Mouse (Mus musculus) hindbrain, embryonic 15.5 days (tissue): ENCODE data around the gene Pex10. TPM values are rescaled to one million over a fixed set of nuclear protein-coding genes. Genes with fewer than 3 reads are reported as not detected.

Experiments
- ATAC-seq: fragments of 200-750 bp; cut with Nextera tagmentation; 2 replicates; pipeline ENCODE4 v1.8.0; 2017; ENCODE audit warnings: low read depth, moderate number of reproducible peaks, moderate TSS enrichment; ENCODE audit not compliant: low FRiP score
- H3K27ac ChIP-seq: fragments of 300-500 bp; sonication (generic); replicated peaks from 2 replicates; pipeline ENCODE4 v1.5.1; 2015; ENCODE audit warnings: mild to moderate bottlenecking, inconsistent platforms
- H3K27me3 ChIP-seq: fragments of 300-500 bp; sonication (generic); 2 replicates; pipeline ENCODE4 v1.6.1; 2015; ENCODE audit warnings: control low read depth, inconsistent platforms
- H3K36me3 ChIP-seq: fragments of 300-500 bp; sonication (generic); 2 replicates; pipeline ENCODE4 v1.6.1; 2015; ENCODE audit warnings: control low read depth, inconsistent platforms
- H3K4me1 ChIP-seq: fragments of 300-500 bp; sonication (generic); replicated peaks from 2 replicates; pipeline ENCODE4 v1.6.1; 2015; ENCODE audit warnings: control low read depth, inconsistent platforms
- H3K4me2 ChIP-seq: fragments of 300-500 bp; sonication (generic); 2 replicates; pipeline ENCODE4 v1.6.1; 2015; ENCODE audit warnings: moderate library complexity, mild to moderate bottlenecking, inconsistent platforms
- H3K4me3 ChIP-seq: fragments of 300-500 bp; sonication (generic); 2 replicates; pipeline ENCODE4 v1.5.1; 2015; ENCODE audit warnings: mild to moderate bottlenecking, inconsistent platforms
- H3K9ac ChIP-seq: fragments of 300-500 bp; sonication (generic); 2 replicates; pipeline ENCODE4 v1.6.1; 2015; ENCODE audit warnings: inconsistent platforms
- H3K9me3 ChIP-seq: fragments of 300-500 bp; sonication (generic); 2 replicates; pipeline ENCODE4 v1.6.1; 2016; ENCODE audit warnings: control low read depth, inconsistent platforms
- WGBS: fragments of 180-500 bp; shearing (Covaris S2); methylation state at CpG from one replicate; pipeline ENCODE4 v1.1.7; 2015; 5-methylcytosine and 5-hydroxymethylcytosine counted together
- polyA plus RNA-seq: library from polyadenylated mRNA; unstranded; fragments of >200 nt; fragmentation: Nextera tagmentation; extraction: Ambion mirVana; gene quantifications from 2 replicates; pipeline ENCODE4 v1.2.1, GENCODE M21; 2015

Gene Pex10
- polyA plus RNA-seq, 1 experiment from 2014 or later: 22.3 TPM

GRCm38 (mm10) chr4:155097452-155097851 lies 30.6 kb downstream of the Pex10 start:
- no peak for ATAC-seq
- no peaks in the 10 kb centered on the region for H3K9me3 ChIP-seq
- H3K36me3 ChIP-seq: no peaks in the 10 kb centered on the region
- H3K4me3 ChIP-seq: no peak overlapping the region
- no peak overlapping the region for H3K9ac ChIP-seq
- H3K4me2 ChIP-seq: no peak overlapping the region
- peaks cover 5% of the 10 kb centered on the region; the same call in 1 of the 2 replicates for H3K4me1 ChIP-seq
- WGBS: 89% methylated on average over 6 of the region's 6 CpGs
- H3K27me3 ChIP-seq: no peaks in the 10 kb centered on the region
- H3K27ac ChIP-seq: no peak overlapping the region

- ATAC-seq: no peak
Measured at GRCm38 (mm10) chr4:155098572-155098971, 31.8 kb downstream of the Pex10 start.

GRCm38 (mm10) chr4:155107886-155108285 lies 41.1 kb downstream of the Pex10 start:
- Histone ChIP-seq H3K9ac (no peak overlapping the region), H3K36me3 (no peaks in the 10 kb centered on the region), H3K4me1 (no peaks in the 10 kb centered on the region), H3K4me3 (no peak overlapping the region), H3K4me2 (no peak overlapping the region), H3K27me3 (no peaks in the 10 kb centered on the region), H3K27ac (no peak overlapping the region), H3K9me3 (no peaks in the 10 kb centered on the region)
- ATAC-seq: no peak
- 90% methylated on average over 4 of the region's 4 CpGs for WGBS

More at GRCm38 (mm10) chr4:155098572-155098971, 31.8 kb downstream of the Pex10 start:
- Histone ChIP-seq H3K4me1 (peaks cover 5% of the 10 kb centered on the region; the same call in 1 of the 2 replicates), H3K9ac (no peak overlapping the region), H3K27ac (no peak overlapping the region), H3K4me3 (no peak overlapping the region), H3K36me3 (no peaks in the 10 kb centered on the region), H3K9me3 (no peaks in the 10 kb centered on the region), H3K4me2 (no peak overlapping the region), H3K27me3 (no peaks in the 10 kb centered on the region)
- WGBS: 80% methylated on average over 4 of the region's 4 CpGs

- 89% methylated on average over 5 of the region's 5 CpGs for WGBS
- no peaks in the 10 kb centered on the region for H3K36me3 ChIP-seq
- H3K27ac ChIP-seq: no peak overlapping the region
- H3K4me3 ChIP-seq: no peak overlapping the region
- no peak overlapping the region for H3K4me2 ChIP-seq
- ATAC-seq: no peak
- no peaks in the 10 kb centered on the region for H3K4me1 ChIP-seq
- no peak overlapping the region for H3K9ac ChIP-seq
- H3K9me3 ChIP-seq: no peaks in the 10 kb centered on the region
- H3K27me3 ChIP-seq: no peaks in the 10 kb centered on the region
Measured at GRCm38 (mm10) chr4:155109471-155109870, 42.7 kb downstream of the Pex10 start.

GRCm38 (mm10) chr4:155113766-155114410 lies 47.1 kb downstream of the Pex10 start:
- H3K4me1 ChIP-seq: no peaks in the 10 kb centered on the region; the same call in 1 of the 2 replicates
- no peaks in the 10 kb centered on the region for H3K27me3 ChIP-seq
- H3K4me3 ChIP-seq: no peak overlapping the region
- H3K36me3 ChIP-seq: no peaks in the 10 kb centered on the region
- ATAC-seq: no peak
- WGBS: 51% methylated on average over 8 of the region's 8 CpGs
- H3K27ac ChIP-seq: no peak overlapping the region
- H3K9ac ChIP-seq: no peak overlapping the region
- H3K4me2 ChIP-seq: no peak overlapping the region
- no peaks in the 10 kb centered on the region for H3K9me3 ChIP-seq

GRCm38 (mm10) chr4:155116607-155117006 lies 49.8 kb downstream of the Pex10 start:
- H3K9ac ChIP-seq: no peak overlapping the region
- no peak overlapping the region for H3K4me3 ChIP-seq
- H3K4me1 ChIP-seq: peaks cover 4% of the 10 kb centered on the region; the same call in 1 of the 2 replicates
- H3K36me3 ChIP-seq: no peaks in the 10 kb centered on the region
- H3K9me3 ChIP-seq: no peaks in the 10 kb centered on the region
- H3K4me2 ChIP-seq: no peak overlapping the region
- ATAC-seq: no peak
- no peaks in the 10 kb centered on the region for H3K27me3 ChIP-seq
- 81% methylated on average over 4 of the region's 4 CpGs for WGBS
- no peak overlapping the region for H3K27ac ChIP-seq

- Histone ChIP-seq H3K4me3 (no peak overlapping the region), H3K9ac (no peak overlapping the region), H3K27ac (no peak overlapping the region), H3K27me3 (no peaks in the 10 kb centered on the region), H3K36me3 (no peaks in the 10 kb centered on the region), H3K4me1 (peaks cover 9% of the 10 kb centered on the region), H3K9me3 (no peaks in the 10 kb centered on the region), H3K4me2 (no peak overlapping the region)
- ATAC-seq: no peak
- WGBS: 75% methylated on average over 6 of the region's 6 CpGs
Measured at GRCm38 (mm10) chr4:155117396-155117978, 50.7 kb downstream of the Pex10 start.

- no peaks in the 10 kb centered on the region for H3K27me3 ChIP-seq
- peaks cover 17% of the 10 kb centered on the region for H3K4me1 ChIP-seq
- H3K9me3 ChIP-seq: no peaks in the 10 kb centered on the region
- no peak overlapping the region for H3K9ac ChIP-seq
- H3K4me2 ChIP-seq: no peak overlapping the region
- WGBS: 53% methylated on average over 10 of the region's 10 CpGs
- no peak overlapping the region for H3K27ac ChIP-seq
- no peaks in the 10 kb centered on the region for H3K36me3 ChIP-seq
- ATAC-seq: no peak
- no peak overlapping the region for H3K4me3 ChIP-seq
Measured at GRCm38 (mm10) chr4:155118278-155118677, 51.5 kb downstream of the Pex10 start.

GRCm38 (mm10) chr4:155120038-155120437 lies 53.2 kb downstream of the Pex10 start:
- no peak overlapping the region for H3K4me2 ChIP-seq
- peaks cover 23% of the 10 kb centered on the region for H3K4me1 ChIP-seq
- WGBS: 88% methylated on average over 7 of the region's 7 CpGs
- H3K4me3 ChIP-seq: no peak overlapping the region
- no peak overlapping the region for H3K9ac ChIP-seq
- H3K27me3 ChIP-seq: no peaks in the 10 kb centered on the region
- H3K27ac ChIP-seq: no peak overlapping the region
- no peaks in the 10 kb centered on the region for H3K9me3 ChIP-seq
- H3K36me3 ChIP-seq: no peaks in the 10 kb centered on the region
- ATAC-seq: no peak

GRCm38 (mm10) chr4:155120583-155120982 lies 53.8 kb downstream of the Pex10 start:
- no peaks in the 10 kb centered on the region for H3K27me3 ChIP-seq
- no peak overlapping the region for H3K9ac ChIP-seq
- H3K4me1 ChIP-seq: peaks cover 23% of the 10 kb centered on the region
- ATAC-seq: no peak
- H3K9me3 ChIP-seq: no peaks in the 10 kb centered on the region
- 85% methylated on average over 5 of the region's 5 CpGs for WGBS
- no peaks in the 10 kb centered on the region for H3K36me3 ChIP-seq
- no peak overlapping the region for H3K4me2 ChIP-seq
- H3K27ac ChIP-seq: no peak overlapping the region
- no peak overlapping the region for H3K4me3 ChIP-seq

GRCm38 (mm10) chr4:155121222-155121621 lies 54.4 kb downstream of the Pex10 start:
- Histone ChIP-seq H3K9me3 (no peaks in the 10 kb centered on the region), H3K9ac (no peak overlapping the region), H3K4me1 (peaks cover 23% of the 10 kb centered on the region), H3K27me3 (no peaks in the 10 kb centered on the region), H3K4me2 (no peak overlapping the region), H3K36me3 (no peaks in the 10 kb centered on the region), H3K4me3 (no peak overlapping the region), H3K27ac (no peak overlapping the region)
- WGBS: 87% methylated on average over 6 of the region's 6 CpGs
- ATAC-seq: no peak
